Mouse (Mus musculus) liver, postnatal 0 days (tissue): ENCODE measurements at regions not wholly inside any gene's neighbourhood (a gene's known extent, or its start where the extent isn't known, plus 50 kb on each side); places are given as distances from the start of the nearest gene placed in this dataset.

ENCODE experiments used
- ATAC-seq: fragments of 200-750 bp; cut with Nextera tagmentation; 2 replicates; pipeline ENCODE4 v1.8.0; 2017; ENCODE audit warnings: mild to moderate bottlenecking, moderate library complexity
- DNase-seq: peaks from one replicate; pipeline ENCODE4 v3.0.0-alpha.2; 2016
- H3K27ac ChIP-seq: fragments of 300-500 bp; sonication (generic); 2 replicates; pipeline ENCODE4 v1.5.1; 2014; ENCODE audit warnings: antibody characterized with exemption, moderate library complexity, mild to moderate bottlenecking, low read depth
- H3K27me3 ChIP-seq: fragments of 300-500 bp; sonication (generic); 2 replicates; pipeline ENCODE4 v1.6.1; 2014; ENCODE audit warnings: low read length, control low read depth, mixed read lengths; ENCODE audit not compliant: insufficient read depth
- H3K36me3 ChIP-seq: fragments of 300-500 bp; sonication (generic); replicated peaks from 2 replicates; pipeline ENCODE4 v1.6.1; 2014; ENCODE audit warnings: mild to moderate bottlenecking, control low read depth, low read length, moderate library complexity, mixed read lengths; ENCODE audit not compliant: insufficient read depth
- H3K4me1 ChIP-seq: fragments of 300-500 bp; sonication (generic); 2 replicates; pipeline ENCODE4 v1.6.1; 2014; ENCODE audit warnings: antibody characterized with exemption, mild to moderate bottlenecking, control low read depth; ENCODE audit not compliant: insufficient read depth
- H3K4me2 ChIP-seq: fragments of 300-500 bp; sonication (generic); 2 replicates; pipeline ENCODE4 v1.6.1; 2014; ENCODE audit warnings: low read depth, mild to moderate bottlenecking, low read length, moderate library complexity, mixed read lengths
- H3K4me3 ChIP-seq: fragments of 300-500 bp; sonication (generic); 2 replicates; pipeline ENCODE4 v1.5.1; 2014; ENCODE audit warnings: low read depth, low read length
- H3K9ac ChIP-seq: fragments of 300-500 bp; sonication (generic); replicated peaks from 2 replicates; pipeline ENCODE4 v1.6.1; 2014; ENCODE audit warnings: mild to moderate bottlenecking, moderate library complexity
- H3K9me3 ChIP-seq: fragments of 300-500 bp; sonication (generic); 2 replicates; pipeline ENCODE4 v1.6.1; 2016; ENCODE audit warnings: mild to moderate bottlenecking, control low read depth, low read length, mixed read lengths
- CTCF ChIP-seq: sonication (generic); IDR thresholded peaks from 2 replicates; pipeline ENCODE4 v1.5.1; 2016; ENCODE audit warnings: antibody characterized with exemption, low read depth
- EP300 ChIP-seq: IDR thresholded peaks from 2 replicates; pipeline ENCODE4 v1.6.1; 2016; ENCODE audit warnings: antibody characterized with exemption, low read depth, mild to moderate bottlenecking
- WGBS: fragments of 180-500 bp; shearing (Covaris S2); extraction: QIAGEN DNeasy Blood & Tissue Kit; methylation state at CpG from one replicate; pipeline ENCODE4 v1.1.7; 2014; ENCODE audit not compliant: insufficient replicate concordance; 5-methylcytosine and 5-hydroxymethylcytosine counted together

DNA sequence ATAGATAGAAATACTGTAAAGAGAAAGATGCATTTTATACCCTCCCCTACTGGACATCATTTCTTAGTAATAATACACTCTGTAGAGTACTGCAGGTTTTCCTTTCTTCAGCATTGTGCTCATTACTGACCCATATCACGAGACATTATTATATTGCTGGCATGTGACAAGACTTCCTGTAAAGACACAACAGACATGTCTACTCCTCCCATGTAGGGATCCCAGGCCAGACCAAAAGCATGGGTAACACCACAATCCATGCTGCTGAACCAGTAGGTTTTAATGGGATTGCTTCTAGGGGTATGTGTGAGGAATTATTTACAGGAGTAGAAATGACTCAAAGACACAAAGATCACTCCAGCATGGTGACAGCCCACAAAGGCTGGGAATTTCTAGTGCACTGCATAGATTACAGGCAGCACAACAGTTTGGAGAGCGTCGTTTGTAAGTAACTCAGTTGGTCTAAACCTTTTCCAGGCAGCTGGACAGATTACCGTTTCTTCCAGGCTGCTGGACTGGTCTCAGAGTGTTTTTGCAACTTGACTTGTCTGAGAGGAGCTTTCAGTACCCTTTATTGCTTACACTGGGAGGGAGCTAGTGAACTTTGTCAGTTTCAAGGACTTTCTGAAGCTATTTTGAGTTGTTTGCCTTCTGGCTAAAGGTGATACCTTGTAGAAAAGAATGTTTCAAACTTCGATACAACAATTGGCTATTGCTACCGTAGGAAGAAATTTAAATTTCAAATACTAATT lies 345.2 kb upstream of the Sel1l start:
- ATAC-seq: no peak
- DNase-seq: no peak

DNA sequence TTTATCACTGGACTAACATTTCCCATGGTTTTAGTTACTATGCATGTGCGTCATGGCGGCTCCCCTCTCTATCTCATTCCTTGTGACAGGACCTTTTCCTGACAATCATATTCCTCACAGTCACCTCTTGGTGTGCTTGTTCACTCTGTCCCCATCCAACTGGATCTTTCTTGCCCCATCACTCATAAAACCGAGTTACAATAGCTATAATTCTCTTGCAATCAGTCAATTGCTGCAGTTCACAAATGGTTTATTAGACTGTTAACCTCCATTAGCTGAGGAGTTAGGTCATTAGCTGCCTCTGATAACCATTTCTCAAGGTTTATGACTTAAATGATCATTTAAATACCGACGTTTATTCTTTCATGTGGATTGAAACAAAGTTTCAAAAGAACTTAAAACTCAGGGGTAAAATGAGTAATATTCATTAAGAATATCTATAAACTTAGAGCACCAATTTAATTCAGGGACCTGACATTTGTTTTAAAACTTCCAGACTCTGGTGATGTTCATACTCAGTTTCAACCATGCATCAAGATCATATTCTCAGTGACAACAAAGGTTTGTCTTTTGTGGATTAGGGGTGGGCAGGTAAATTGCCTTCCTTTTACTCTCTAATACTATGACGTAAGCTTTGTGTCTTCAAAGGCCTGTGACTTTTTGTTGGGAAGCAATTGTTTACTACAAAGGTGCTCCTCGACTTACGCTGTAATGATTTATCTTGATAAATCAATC lies 344.4 kb upstream of the Sel1l start:
- no peak overlapping the region for H3K4me3 ChIP-seq
- no peaks in the 10 kb centered on the region for H3K9me3 ChIP-seq
- no peak for ATAC-seq
- no peak for TF ChIP-seq CTCF
- TF ChIP-seq EP300: no peak
- H3K4me1 ChIP-seq: no peaks in the 10 kb centered on the region
- H3K27me3 ChIP-seq: no peaks in the 10 kb centered on the region
- H3K9ac ChIP-seq: no peak overlapping the region
- H3K27ac ChIP-seq: no peak overlapping the region
- WGBS: 77% methylated on average over 8 of the region's 8 CpGs
- H3K36me3 ChIP-seq: no peaks in the 10 kb centered on the region
- no peak for DNase-seq
- H3K4me2 ChIP-seq: no peak overlapping the region

More for the DNA sequence above, 345.2 kb upstream of the Sel1l start:
- Histone ChIP-seq H3K36me3 (no peaks in the 10 kb centered on the region), H3K9ac (no peak overlapping the region), H3K4me2 (no peak overlapping the region), H3K27ac (no peak overlapping the region), H3K4me3 (no peak overlapping the region), H3K9me3 (no peaks in the 10 kb centered on the region), H3K27me3 (no peaks in the 10 kb centered on the region), H3K4me1 (no peaks in the 10 kb centered on the region)
- 81% methylated on average over 6 of the region's 6 CpGs for WGBS
- TF ChIP-seq EP300 (no peak), CTCF (no peak)

DNA sequence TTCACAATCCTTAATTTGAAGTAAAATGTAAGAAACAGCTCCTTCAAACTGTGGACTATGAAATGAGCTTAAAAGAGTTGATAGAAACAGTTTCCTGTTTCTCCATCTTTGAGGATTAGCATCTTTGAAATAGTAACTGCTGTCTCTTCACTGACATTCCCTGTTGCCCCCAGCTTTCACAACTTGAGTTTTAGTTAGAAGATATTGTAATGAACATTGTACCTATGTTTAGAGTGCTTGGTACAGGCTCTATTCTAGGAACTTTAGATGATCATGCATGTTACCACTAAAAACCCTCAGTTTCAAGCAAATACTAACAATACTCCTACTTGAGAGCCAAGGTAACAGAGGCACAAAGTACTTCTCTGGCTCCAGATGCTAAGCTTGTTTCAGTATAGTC lies 340.1 kb upstream of the Sel1l start:
- no peak for TF ChIP-seq CTCF
- TF ChIP-seq EP300: no peak
- no peak overlapping the region for H3K4me3 ChIP-seq
- no peaks in the 10 kb centered on the region for H3K4me1 ChIP-seq
- H3K27ac ChIP-seq: no peak overlapping the region
- no peaks in the 10 kb centered on the region for H3K9me3 ChIP-seq
- DNase-seq (no peak), ATAC-seq (no peak)
- no peak overlapping the region for H3K4me2 ChIP-seq
- H3K9ac ChIP-seq: no peak overlapping the region
- H3K27me3 ChIP-seq: no peaks in the 10 kb centered on the region
- no peaks in the 10 kb centered on the region for H3K36me3 ChIP-seq

DNA sequence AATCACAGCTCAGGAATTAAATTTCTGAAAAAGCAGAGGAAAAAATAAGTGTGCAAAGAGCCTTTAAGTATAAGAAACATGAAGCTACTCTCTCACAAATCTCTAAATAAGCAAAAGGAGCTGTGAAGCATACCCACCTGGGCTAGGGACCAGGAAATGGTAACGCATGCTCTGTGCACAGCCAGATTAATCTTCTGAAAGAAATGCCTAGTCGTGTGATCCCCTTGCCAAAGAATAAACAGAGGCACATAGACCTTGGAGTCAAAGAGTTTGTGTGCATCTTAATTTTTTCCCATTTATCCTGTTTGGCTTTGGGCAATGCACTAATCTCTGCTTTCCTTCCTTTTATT lies 338.2 kb upstream of the Sel1l start:
- H3K9ac ChIP-seq: no peak overlapping the region
- WGBS: 63% methylated on average over 2 of the region's 2 CpGs
- DNase-seq (no peak), ATAC-seq (no peak)
- H3K4me1 ChIP-seq: no peaks in the 10 kb centered on the region
- no peaks in the 10 kb centered on the region for H3K27me3 ChIP-seq
- no peak overlapping the region for H3K4me2 ChIP-seq
- no peaks in the 10 kb centered on the region for H3K36me3 ChIP-seq
- no peak overlapping the region for H3K4me3 ChIP-seq
- no peak overlapping the region for H3K27ac ChIP-seq
- TF ChIP-seq CTCF (no peak), EP300 (no peak)
- no peaks in the 10 kb centered on the region for H3K9me3 ChIP-seq

DNA sequence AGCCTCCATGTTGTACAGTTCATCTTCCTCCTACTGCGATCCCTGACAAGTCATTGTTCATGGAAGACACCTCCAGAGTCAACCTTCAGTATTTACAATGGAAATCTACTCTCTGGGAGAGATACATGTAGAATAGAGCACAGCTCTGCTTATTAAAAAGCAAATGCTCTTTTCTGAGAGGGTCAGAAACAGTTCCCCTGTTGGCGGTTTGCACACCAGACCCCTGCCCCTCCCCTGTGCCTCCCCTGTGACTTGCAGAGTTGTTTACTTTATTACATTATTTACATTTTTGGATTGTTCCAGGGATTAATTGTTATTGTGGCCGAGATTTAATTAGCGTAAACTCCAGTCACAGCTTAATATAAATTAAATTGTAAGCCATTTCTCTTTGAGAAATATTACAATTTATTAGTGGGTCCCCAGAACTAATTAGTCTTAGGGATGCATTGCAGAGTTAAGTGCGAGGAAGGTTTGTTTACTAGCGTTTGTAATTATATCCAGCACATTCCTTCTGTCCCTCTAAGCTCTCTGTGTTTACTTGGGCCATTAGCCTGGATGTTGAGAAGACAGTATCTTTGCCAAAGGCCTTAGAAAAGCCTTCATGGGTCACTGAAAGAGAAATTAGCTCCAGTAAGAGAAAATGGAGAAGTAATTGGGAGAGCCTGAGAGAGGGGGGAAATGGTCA lies 337.6 kb upstream of the Sel1l start:
- no peaks in the 10 kb centered on the region for H3K27me3 ChIP-seq
- no peaks in the 10 kb centered on the region for H3K9me3 ChIP-seq
- no peaks in the 10 kb centered on the region for H3K36me3 ChIP-seq
- ATAC-seq (no peak), DNase-seq (no peak)
- H3K27ac ChIP-seq: no peak overlapping the region
- H3K4me3 ChIP-seq: no peak overlapping the region
- no peak overlapping the region for H3K4me2 ChIP-seq
- TF ChIP-seq CTCF: no peak
- TF ChIP-seq EP300: no peak
- H3K4me1 ChIP-seq: no peaks in the 10 kb centered on the region
- H3K9ac ChIP-seq: no peak overlapping the region
- WGBS: 66% methylated on average over 6 of the region's 6 CpGs

DNA sequence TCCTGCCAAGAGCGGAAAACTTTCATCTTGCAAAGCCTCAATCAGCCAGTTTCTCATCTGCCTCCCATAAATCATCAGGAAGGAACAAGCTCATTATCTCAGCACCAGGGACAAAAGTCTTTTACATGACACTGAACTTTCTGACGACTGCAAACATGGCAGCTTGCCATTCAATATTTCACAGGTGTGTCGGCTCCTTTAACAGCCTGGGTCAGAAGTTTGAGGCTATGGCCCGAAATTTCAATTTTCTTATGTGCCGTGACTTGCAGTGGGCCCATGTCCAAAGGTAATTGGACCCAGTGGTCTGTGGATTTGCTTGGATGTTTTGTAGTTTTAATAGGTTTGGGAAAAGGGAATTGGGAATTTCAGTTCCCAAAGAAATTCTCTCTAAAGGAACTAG lies 330.3 kb upstream of the Sel1l start:
- WGBS: 73% methylated on average over 5 of the region's 5 CpGs
- H3K4me3 ChIP-seq: no peak overlapping the region
- no peak for ATAC-seq

More for the DNA sequence above, 330.3 kb upstream of the Sel1l start:
- no peak overlapping the region for H3K27ac ChIP-seq
- H3K4me2 ChIP-seq: no peak overlapping the region
- DNase-seq: no peak
- TF ChIP-seq EP300 (no peak), CTCF (no peak)
- H3K27me3 ChIP-seq: no peaks in the 10 kb centered on the region
- no peaks in the 10 kb centered on the region for H3K9me3 ChIP-seq
- H3K9ac ChIP-seq: no peak overlapping the region
- no peaks in the 10 kb centered on the region for H3K4me1 ChIP-seq
- H3K36me3 ChIP-seq: no peaks in the 10 kb centered on the region
